Mouse (Mus musculus): ENCODE results near the gene Zdhhc19. TPM values are rescaled to one million over a fixed set of nuclear protein-coding genes. Genes with fewer than 3 reads are reported as not detected.

Zdhhc19 gene
- polyA plus RNA-seq (2014; fragmentation: Illumina TruSeq; extraction: RNeasy Lipid Tissue Mini Kit (QIAGEN cat#74804); ENCODE audit: low read depth, low replicate concordance) = not detected

GRCm38 (mm10) chr16:32495965-32496364 is at the start of gene Zdhhc19:
TSS of gene Zdhhc19 (plus strand) at chr16:32496265.

GRCm38 (mm10) chr16:32487234-32488111 is 8.6 kb upstream of the Zdhhc19 start, which contains the start of gene Slc51a:
TSS of gene Slc51a (minus strand) at chr16:32487879.

GRCm38 (mm10) chr16:32608712-32609400 is 112.8 kb downstream of the Zdhhc19 start, which contains the start of gene Tfrc:
TSS of gene Tfrc (plus strand) at chr16:32608920.

Other genes with a start within 250 kb of the Zdhhc19 start
- gene Fbxo45, start 249.1 kb upstream of the Zdhhc19 start, polyA plus RNA-seq (2014; fragmentation: Illumina TruSeq; extraction: RNeasy Lipid Tissue Mini Kit (QIAGEN cat#74804); ENCODE audit: low read depth, low replicate concordance) = 17.9 TPM
- 7.8 TPM for gene Wdr53, start 249.0 kb upstream of the Zdhhc19 start, polyA plus RNA-seq (2014; fragmentation: Illumina TruSeq; extraction: RNeasy Lipid Tissue Mini Kit (QIAGEN cat#74804); ENCODE audit: low read depth, low replicate concordance)
- gene Smco1, start 224.8 kb upstream of the Zdhhc19 start, polyA plus RNA-seq (2014; fragmentation: Illumina TruSeq; extraction: RNeasy Lipid Tissue Mini Kit (QIAGEN cat#74804); ENCODE audit: low read depth, low replicate concordance) = not detected
- gene Rnf168, start 218.8 kb upstream of the Zdhhc19 start, polyA plus RNA-seq (2014; fragmentation: Illumina TruSeq; extraction: RNeasy Lipid Tissue Mini Kit (QIAGEN cat#74804); ENCODE audit: low read depth, low replicate concordance) = 28.3 TPM
- 40.3 TPM for gene Ubxn7, start 164.0 kb upstream of the Zdhhc19 start, polyA plus RNA-seq (2014; fragmentation: Illumina TruSeq; extraction: RNeasy Lipid Tissue Mini Kit (QIAGEN cat#74804); ENCODE audit: low read depth, low replicate concordance)
- gene Tm4sf19, start 95.8 kb upstream of the Zdhhc19 start, polyA plus RNA-seq (2014; fragmentation: Illumina TruSeq; extraction: RNeasy Lipid Tissue Mini Kit (QIAGEN cat#74804); ENCODE audit: low read depth, low replicate concordance) = not detected
- gene Tctex1d2, start 76.6 kb upstream of the Zdhhc19 start, polyA plus RNA-seq (2014; fragmentation: Illumina TruSeq; extraction: RNeasy Lipid Tissue Mini Kit (QIAGEN cat#74804); ENCODE audit: low read depth, low replicate concordance) = 42.8 TPM
- gene Pcyt1a, start 65.3 kb upstream of the Zdhhc19 start, polyA plus RNA-seq (2014; fragmentation: Illumina TruSeq; extraction: RNeasy Lipid Tissue Mini Kit (QIAGEN cat#74804); ENCODE audit: low read depth, low replicate concordance) = 51.5 TPM
- 2.8 TPM for gene Slc51a, start 8.4 kb upstream of the Zdhhc19 start, polyA plus RNA-seq (2014; fragmentation: Illumina TruSeq; extraction: RNeasy Lipid Tissue Mini Kit (QIAGEN cat#74804); ENCODE audit: low read depth, low replicate concordance)
- 146 TPM for gene Tfrc, start 112.7 kb downstream of the Zdhhc19 start, polyA plus RNA-seq (2014; fragmentation: Illumina TruSeq; extraction: RNeasy Lipid Tissue Mini Kit (QIAGEN cat#74804); ENCODE audit: low read depth, low replicate concordance)
- 0.16 TPM for gene Tnk2, start 147.6 kb downstream of the Zdhhc19 start, polyA plus RNA-seq (2014; fragmentation: Illumina TruSeq; extraction: RNeasy Lipid Tissue Mini Kit (QIAGEN cat#74804); ENCODE audit: low read depth, low replicate concordance)
- gene Muc4, start 239.6 kb downstream of the Zdhhc19 start, polyA plus RNA-seq (2014; fragmentation: Illumina TruSeq; extraction: RNeasy Lipid Tissue Mini Kit (QIAGEN cat#74804); ENCODE audit: low read depth, low replicate concordance) = 0.04 TPM

Data from kidney, adult 10 weeks (tissue).